Mouse (Mus musculus) kidney, embryonic 14.5 days (tissue): Measurements from ENCODE around the gene Lman1l. TPM values are rescaled to one million over a fixed set of nuclear protein-coding genes. Genes with fewer than 3 reads are reported as not detected.
A peak's percentile ranks its signal among the peaks of the same experiment; 100 is the strongest.

ENCODE experiments used
- ATAC-seq: fragments of 200-750 bp; cut with Nextera tagmentation; 2 replicates; pipeline ENCODE4 v1.8.0; 2017; ENCODE audit warnings: moderate number of reproducible peaks, mild to moderate bottlenecking, moderate TSS enrichment, moderate library complexity; ENCODE audit not compliant: low FRiP score, low TSS enrichment
- H3K27ac ChIP-seq: fragments of 300-500 bp; sonication (generic); 2 replicates; pipeline ENCODE4 v1.5.1; 2014; ENCODE audit warnings: low read depth, mild to moderate bottlenecking, low read length, moderate library complexity, mixed read lengths
- H3K27me3 ChIP-seq: fragments of 300-500 bp; sonication (generic); 2 replicates; pipeline ENCODE4 v1.6.1; 2014; ENCODE audit warnings: mild to moderate bottlenecking, low read length; ENCODE audit not compliant: control insufficient read depth, insufficient read depth
- H3K36me3 ChIP-seq: fragments of 300-500 bp; sonication (generic); 2 replicates; pipeline ENCODE4 v1.6.1; 2014; ENCODE audit warnings: low read length, mixed read lengths; ENCODE audit not compliant: control insufficient read depth, insufficient read depth
- H3K4me1 ChIP-seq: fragments of 300-500 bp; sonication (generic); 2 replicates; pipeline ENCODE4 v1.6.1; 2014; ENCODE audit warnings: low read length, mixed read lengths; ENCODE audit not compliant: control insufficient read depth, insufficient read depth
- H3K4me2 ChIP-seq: fragments of 300-500 bp; sonication (generic); replicated peaks from 2 replicates; pipeline ENCODE4 v1.6.1; 2014; ENCODE audit warnings: low read depth, mild to moderate bottlenecking, low read length
- H3K4me3 ChIP-seq: fragments of 300-500 bp; sonication (generic); 2 replicates; pipeline ENCODE4 v1.5.1; 2014; ENCODE audit warnings: mild to moderate bottlenecking, low read length
- H3K9ac ChIP-seq: fragments of 300-500 bp; sonication (generic); 2 replicates; pipeline ENCODE4 v1.6.1; 2014; ENCODE audit warnings: low read depth, mild to moderate bottlenecking, low read length, moderate library complexity
- H3K9me3 ChIP-seq: fragments of 300-500 bp; sonication (generic); 2 replicates; pipeline ENCODE4 v1.6.1; 2016; ENCODE audit warnings: low read length; ENCODE audit not compliant: control insufficient read depth
- WGBS: fragments of 180-500 bp; shearing (Covaris S2); extraction: QIAGEN DNeasy Blood & Tissue Kit; methylation state at CpG from one replicate; pipeline ENCODE4 v1.1.7; 2014; 5-methylcytosine and 5-hydroxymethylcytosine counted together
- polyA plus RNA-seq: library from polyadenylated mRNA; unstranded; fragments of >200 nt; fragmentation: Nextera tagmentation; extraction: Ambion mirVana; gene quantifications from 2 replicates; pipeline ENCODE4 v1.2.1, GENCODE M21; 2014

Lman1l gene
- polyA plus RNA-seq, 1 experiment from 2014 or later, result not detected

DNA sequence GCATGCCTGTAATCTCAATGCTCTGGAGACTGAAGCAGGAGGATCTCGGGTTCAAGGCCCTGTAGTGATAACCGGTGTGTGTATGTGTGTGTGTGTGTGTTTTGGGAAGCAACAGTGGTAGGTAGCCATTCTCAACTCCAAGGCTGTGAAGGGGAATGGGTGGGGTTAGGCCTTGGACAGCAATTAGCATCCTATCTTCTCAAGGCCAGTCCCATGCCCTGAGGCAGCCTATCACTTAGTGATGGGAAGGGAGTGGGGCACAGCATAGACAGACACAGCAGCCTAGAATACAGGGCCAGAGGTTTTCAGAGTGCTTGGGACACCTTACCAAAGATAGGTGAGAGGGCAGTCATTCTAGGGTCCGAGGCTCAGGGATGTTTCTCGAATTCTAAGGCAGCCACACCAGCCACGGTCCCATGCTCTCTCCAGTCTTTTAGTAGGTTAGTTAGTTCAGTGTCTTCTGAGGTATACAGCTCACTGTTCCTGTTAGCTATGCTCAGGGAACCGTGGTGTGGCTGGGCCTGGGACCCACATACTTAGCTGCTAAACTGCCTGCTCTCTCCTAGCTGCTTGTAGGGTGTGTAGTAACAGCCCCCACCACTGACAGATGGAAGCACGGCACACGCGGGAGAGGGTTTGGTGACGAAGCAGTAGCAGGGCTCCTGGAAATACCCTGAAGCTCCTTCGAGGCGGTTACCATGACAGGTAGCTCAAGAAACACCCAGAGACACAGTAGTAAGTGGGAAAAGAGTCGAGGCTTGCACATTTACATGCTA lies 21.4 kb upstream of the Lman1l start:
- Histone ChIP-seq H3K9ac (0 out of 2 replicates have a peak overlapping the region, but pooled peaks have one; percentile 12), H3K4me3 (no peak overlapping the region), H3K27me3 (no peaks in the 10 kb centered on the region), H3K36me3 (peaks cover 12% of the 10 kb centered on the region), H3K27ac (no peak overlapping the region), H3K4me2 (no peak overlapping the region), H3K4me1 (peaks cover 71% of the 10 kb centered on the region), H3K9me3 (no peaks in the 10 kb centered on the region)
- 86% methylated on average over 13 of the region's 13 CpGs for WGBS
- no peak for ATAC-seq

- Histone ChIP-seq H3K27me3 (no peaks in the 10 kb centered on the region), H3K27ac (peak overlapping the region; percentile 66; the same call in 1 of the 2 replicates), H3K4me1 (peaks cover 71% of the 10 kb centered on the region), H3K4me3 (no peak overlapping the region), H3K4me2 (peak overlapping the region; percentile 29), H3K9ac (no peak overlapping the region; the same call in 1 of the 2 replicates), H3K9me3 (no peaks in the 10 kb centered on the region), H3K36me3 (peaks cover 12% of the 10 kb centered on the region)
- 85% methylated on average over 1 of the region's 1 CpGs for WGBS
- ATAC-seq, result no peak
Measured at GRCm38 (mm10) chr9:57641022-57641421, 20.4 kb upstream of the Lman1l start.

DNA sequence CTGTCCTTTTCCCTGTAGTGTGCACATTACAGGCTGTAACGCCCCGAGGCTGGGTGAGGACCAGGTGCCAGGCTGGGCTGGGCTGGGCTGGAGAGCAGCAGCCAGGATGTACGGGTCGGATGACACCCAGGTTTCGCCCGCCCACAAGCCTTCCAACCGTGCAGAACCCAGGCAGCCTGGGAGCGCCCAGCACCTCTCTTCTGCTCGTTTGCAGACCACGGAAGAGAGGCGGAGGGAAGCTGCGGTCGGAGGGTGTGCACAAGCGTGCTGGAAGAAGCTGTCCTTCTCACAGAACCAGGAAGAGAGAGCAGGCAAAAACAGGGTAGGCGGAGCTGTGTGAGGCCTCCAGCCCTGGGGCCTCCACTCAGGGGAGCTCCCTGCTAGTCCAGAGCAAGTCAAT lies 19.8 kb upstream of the Lman1l start:
- peak overlapping the region; percentile 31; the same call in 1 of the 2 replicates for H3K9ac ChIP-seq
- H3K4me1 ChIP-seq, result peaks cover 71% of the 10 kb centered on the region
- peak; percentile 44 for ATAC-seq
- no peaks in the 10 kb centered on the region for H3K27me3 ChIP-seq
- WGBS, result 7% methylated on average over 15 of the region's 15 CpGs
- peaks cover 12% of the 10 kb centered on the region for H3K36me3 ChIP-seq
- no peaks in the 10 kb centered on the region for H3K9me3 ChIP-seq
- H3K4me2 ChIP-seq, result peak overlapping the region; percentile 29
- peak overlapping the region; percentile 2; the same call in 1 of the 2 replicates for H3K4me3 ChIP-seq
- peak overlapping the region; percentile 66; the same call in 1 of the 2 replicates for H3K27ac ChIP-seq

- WGBS, result 74% methylated on average over 5 of the region's 5 CpGs
- H3K27ac ChIP-seq, result peak overlapping the region; percentile 66; the same call in 1 of the 2 replicates
- H3K4me2 ChIP-seq, result peak overlapping the region; percentile 29; the same call in 1 of the 2 replicates
- no peak for ATAC-seq
- H3K4me1 ChIP-seq, result peaks cover 71% of the 10 kb centered on the region
- H3K4me3 ChIP-seq, result peak overlapping the region; percentile 2; the same call in 1 of the 2 replicates
- H3K27me3 ChIP-seq, result no peaks in the 10 kb centered on the region
- peaks cover 12% of the 10 kb centered on the region for H3K36me3 ChIP-seq
- H3K9ac ChIP-seq, result peak overlapping the region; percentile 28; the same call in 1 of the 2 replicates
- no peaks in the 10 kb centered on the region for H3K9me3 ChIP-seq
Measured at GRCm38 (mm10) chr9:57639661-57640328, 19.2 kb upstream of the Lman1l start.

DNA sequence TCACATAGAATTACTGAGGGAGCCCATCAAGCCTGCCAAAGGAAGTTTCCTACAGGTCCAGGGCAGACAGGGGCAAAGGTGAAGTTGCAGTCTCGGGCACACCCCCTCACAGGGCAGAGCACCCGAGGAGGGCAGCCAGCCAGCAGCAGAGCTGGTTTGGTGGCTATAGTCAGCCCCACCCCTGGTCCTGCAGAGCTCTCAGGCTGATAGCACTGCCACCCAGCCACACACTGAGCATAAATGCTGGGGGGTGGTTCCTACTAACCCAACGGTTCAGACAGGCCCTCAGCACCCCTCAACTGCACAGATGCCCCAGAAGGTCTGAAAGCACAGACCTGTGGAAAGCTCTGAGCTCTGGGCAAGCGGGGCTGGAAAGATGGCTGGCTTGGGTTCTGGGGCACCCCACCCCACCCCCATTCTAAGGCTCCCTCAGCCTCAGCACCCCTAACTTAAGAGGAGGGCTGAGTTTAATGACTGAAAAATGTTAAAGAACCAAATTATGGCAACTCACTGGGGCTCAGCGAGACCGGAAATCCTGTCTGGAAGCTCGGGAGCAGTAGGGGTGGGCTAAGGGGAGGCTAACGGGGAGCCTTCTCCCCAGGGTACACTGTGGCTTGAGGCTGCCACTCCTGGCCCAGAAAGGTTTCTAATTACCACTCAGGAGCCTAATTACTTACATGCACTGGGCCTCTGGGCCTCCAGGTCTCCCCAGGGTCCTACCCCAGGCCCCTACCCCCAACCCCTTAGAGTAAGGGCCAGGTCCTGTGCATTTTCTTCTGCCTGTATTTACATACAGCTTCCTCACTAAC lies 18.3 kb upstream of the Lman1l start:
- no peak overlapping the region for H3K4me3 ChIP-seq
- H3K9ac ChIP-seq, result peak overlapping the region; percentile 28; the same call in 1 of the 2 replicates
- H3K9me3 ChIP-seq, result no peaks in the 10 kb centered on the region
- H3K27ac ChIP-seq, result peak overlapping the region; percentile 76; the same call in 1 of the 2 replicates
- peaks cover 12% of the 10 kb centered on the region for H3K36me3 ChIP-seq
- H3K4me2 ChIP-seq, result peak overlapping the region; percentile 24; the same call in 1 of the 2 replicates
- peaks cover 65% of the 10 kb centered on the region for H3K4me1 ChIP-seq
- H3K27me3 ChIP-seq, result no peaks in the 10 kb centered on the region
- no peak; the same call in 1 of the 2 replicates for ATAC-seq
- 14% methylated on average over 8 of the region's 8 CpGs for WGBS

- Histone ChIP-seq H3K4me1 (peaks cover 55% of the 10 kb centered on the region), H3K9me3 (no peaks in the 10 kb centered on the region), H3K9ac (peak overlapping the region; percentile 28; the same call in 1 of the 2 replicates), H3K36me3 (peaks cover 12% of the 10 kb centered on the region), H3K27me3 (no peaks in the 10 kb centered on the region), H3K27ac (peak overlapping the region; percentile 76), H3K4me3 (no peak overlapping the region), H3K4me2 (peak overlapping the region; percentile 24; the same call in 1 of the 2 replicates)
- peak; percentile 30 for ATAC-seq
- 9% methylated on average over 6 of the region's 6 CpGs for WGBS
Measured at GRCm38 (mm10) chr9:57637741-57638322, 17.3 kb upstream of the Lman1l start.

DNA sequence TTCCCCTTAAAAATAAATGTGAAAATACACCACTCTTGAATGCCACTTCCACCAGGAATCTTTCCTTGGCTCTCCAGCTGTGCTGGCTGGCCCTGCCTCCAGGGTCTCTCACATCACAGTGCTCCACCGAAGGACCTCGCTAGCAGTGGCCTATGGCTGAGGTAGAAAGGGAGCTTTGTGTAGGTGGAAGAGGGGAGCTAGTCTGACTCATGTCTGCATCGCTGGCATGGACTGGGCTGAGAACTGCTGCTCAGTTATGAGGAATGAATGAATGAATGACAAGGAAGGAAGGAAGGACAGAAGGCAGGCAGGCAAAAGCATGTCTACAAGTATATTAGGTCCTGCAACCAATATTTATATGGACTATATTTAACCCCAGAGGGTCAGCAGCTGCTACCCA lies 16.7 kb upstream of the Lman1l start:
- ATAC-seq, result no peak
- Histone ChIP-seq H3K4me3 (no peak overlapping the region), H3K4me2 (peak overlapping the region; percentile 24; the same call in 1 of the 2 replicates), H3K36me3 (peaks cover 14% of the 10 kb centered on the region), H3K27me3 (no peaks in the 10 kb centered on the region), H3K27ac (peak overlapping the region; percentile 76), H3K9ac (no peak overlapping the region), H3K4me1 (peaks cover 49% of the 10 kb centered on the region), H3K9me3 (no peaks in the 10 kb centered on the region)
- WGBS, result 48% methylated on average over 3 of the region's 3 CpGs

DNA sequence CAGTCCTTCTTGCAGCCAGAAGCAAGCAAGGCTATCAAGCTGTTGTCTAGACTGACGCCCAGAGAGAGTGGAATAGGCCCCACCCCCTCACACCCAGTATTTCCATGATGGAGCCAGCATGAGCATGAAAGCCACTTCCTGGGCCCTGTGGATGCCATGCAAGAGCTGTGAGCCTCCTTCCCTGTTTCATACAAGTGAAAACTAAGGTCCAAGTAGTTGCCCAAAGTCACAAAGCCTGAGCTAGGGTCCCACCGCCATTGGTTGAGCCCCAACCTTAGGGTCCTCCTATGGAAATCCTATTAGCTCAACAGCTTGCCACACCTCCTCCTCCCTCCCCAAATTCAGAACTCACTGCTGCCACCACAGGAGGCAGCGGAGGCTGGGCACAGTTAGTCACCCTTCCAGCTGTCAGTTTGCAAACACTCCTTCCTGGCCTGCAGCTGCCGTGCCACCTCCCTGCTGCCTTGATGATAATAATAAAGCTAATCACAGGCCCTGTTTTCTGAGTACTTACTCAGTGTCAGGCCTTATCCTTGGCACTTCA lies 13.0 kb upstream of the Lman1l start:
- 43% methylated on average over 4 of the region's 4 CpGs for WGBS
- peaks cover 28% of the 10 kb centered on the region for H3K36me3 ChIP-seq

More for the DNA sequence above, 13.0 kb upstream of the Lman1l start:
- Histone ChIP-seq H3K4me2 (no peak overlapping the region), H3K27me3 (no peaks in the 10 kb centered on the region), H3K4me3 (no peak overlapping the region), H3K9me3 (no peaks in the 10 kb centered on the region), H3K4me1 (peaks cover 15% of the 10 kb centered on the region), H3K9ac (no peak overlapping the region), H3K27ac (no peak overlapping the region)
- no peak for ATAC-seq
